Mouse (Mus musculus) c-Kit-positive CD71-positive TER-119-positive erythroid progenitor cells, embryonic 14.5 days (primary cell): ENCODE measurements around the gene Bri3bp.
A peak's percentile ranks its signal among the peaks of the same experiment; 100 is the strongest.

Source experiments
- DNase-seq: peaks from one replicate; pipeline ENCODE4 v3.0.0-alpha.2; 2013; ENCODE audit warnings: low spot score

Gene Bri3bp

GRCm38 (mm10) chr5:125456100-125456499 lies 14.7 kb downstream of the Bri3bp start:
- DNase-seq, result no peak

GRCm38 (mm10) chr5:125457538-125457937 lies 16.2 kb downstream of the Bri3bp start:
- DNase-seq, result no peak

GRCm38 (mm10) chr5:125460574-125460973 lies 19.2 kb downstream of the Bri3bp start:
- no peak for DNase-seq

GRCm38 (mm10) chr5:125461868-125462445 lies 20.6 kb downstream of the Bri3bp start:
- DNase-seq, result peak; percentile 55

GRCm38 (mm10) chr5:125465192-125465591 lies 23.8 kb downstream of the Bri3bp start:
- DNase-seq, result no peak

- DNase-seq, result peak; percentile 98
These were observed 24.3 kb downstream of the Bri3bp start for GRCm38 (mm10) chr5:125465701-125466106.

- DNase-seq, result no peak
These were observed 25.1 kb downstream of the Bri3bp start for GRCm38 (mm10) chr5:125466483-125466882.

GRCm38 (mm10) chr5:125467261-125467660 lies 25.9 kb downstream of the Bri3bp start:
- DNase-seq, result no peak

GRCm38 (mm10) chr5:125470713-125471112 lies 29.3 kb downstream of the Bri3bp start:
- no peak for DNase-seq

- DNase-seq, result no peak
These were observed 31.6 kb downstream of the Bri3bp start for GRCm38 (mm10) chr5:125472796-125473475.

GRCm38 (mm10) chr5:125475030-125475429 lies 33.7 kb downstream of the Bri3bp start:
- peak; percentile 24 for DNase-seq

GRCm38 (mm10) chr5:125475601-125476285 lies 34.4 kb downstream of the Bri3bp start, which contains the start of gene Aacs:
Gene Aacs, plus strand, starts transcription at chr5:125475814.
- peak; percentile 96 for DNase-seq

- DNase-seq, result no peak
These were observed 34.9 kb downstream of the Bri3bp start for GRCm38 (mm10) chr5:125476286-125476625.

GRCm38 (mm10) chr5:125476799-125477198 lies 35.4 kb downstream of the Bri3bp start:
- DNase-seq, result no peak

GRCm38 (mm10) chr5:125477533-125477932 lies 36.2 kb downstream of the Bri3bp start:
- no peak for DNase-seq

GRCm38 (mm10) chr5:125478037-125478436 lies 36.7 kb downstream of the Bri3bp start:
- DNase-seq, result no peak

GRCm38 (mm10) chr5:125479376-125479775 lies 38.0 kb downstream of the Bri3bp start:
- no peak for DNase-seq

GRCm38 (mm10) chr5:125480434-125481231 lies 39.3 kb downstream of the Bri3bp start:
- no peak for DNase-seq

GRCm38 (mm10) chr5:125482474-125482873 lies 41.1 kb downstream of the Bri3bp start:
- no peak for DNase-seq

GRCm38 (mm10) chr5:125483712-125484611 lies 42.6 kb downstream of the Bri3bp start:
- DNase-seq, result no peak

GRCm38 (mm10) chr5:125485031-125485778 lies 43.8 kb downstream of the Bri3bp start:
- no peak for DNase-seq
